Mouse (Mus musculus) limb, embryonic 13.5 days (tissue): ENCODE results near the gene Rxfp4. TPM values are rescaled to one million over a fixed set of nuclear protein-coding genes. Genes with fewer than 3 reads are reported as not detected.

Experiments
- ATAC-seq: fragments of 200-750 bp; cut with Nextera tagmentation; 2 replicates; pipeline ENCODE4 v1.8.0; 2017; ENCODE audit warnings: low read depth, moderate number of reproducible peaks, moderate TSS enrichment; ENCODE audit not compliant: low FRiP score
- H3K27ac ChIP-seq: fragments of 300-500 bp; sonication (generic); 2 replicates; pipeline ENCODE4 v1.5.1; 2015; ENCODE audit warnings: inconsistent platforms, mild to moderate bottlenecking, moderate library complexity
- H3K27me3 ChIP-seq: fragments of 300-500 bp; sonication (generic); 2 replicates; pipeline ENCODE4 v1.6.1; 2015; ENCODE audit warnings: mild to moderate bottlenecking, inconsistent platforms
- H3K36me3 ChIP-seq: fragments of 300-500 bp; sonication (generic); 2 replicates; pipeline ENCODE4 v1.6.1; 2015; ENCODE audit warnings: inconsistent platforms, mild to moderate bottlenecking, moderate library complexity
- H3K4me1 ChIP-seq: fragments of 300-500 bp; sonication (generic); 2 replicates; pipeline ENCODE4 v1.6.1; 2015; ENCODE audit warnings: inconsistent platforms
- H3K4me2 ChIP-seq: fragments of 300-500 bp; sonication (generic); replicated peaks from 2 replicates; pipeline ENCODE4 v1.6.1; 2015; ENCODE audit warnings: inconsistent platforms, mild to moderate bottlenecking, moderate library complexity
- H3K4me3 ChIP-seq: fragments of 300-500 bp; sonication (generic); 2 replicates; pipeline ENCODE4 v1.5.1; 2015; ENCODE audit warnings: moderate library complexity, mild to moderate bottlenecking, inconsistent platforms
- H3K9ac ChIP-seq: fragments of 300-500 bp; sonication (generic); 2 replicates; pipeline ENCODE4 v1.6.1; 2015; ENCODE audit warnings: mild to moderate bottlenecking, inconsistent platforms
- H3K9me3 ChIP-seq: fragments of 300-500 bp; sonication (generic); 2 replicates; pipeline ENCODE4 v1.6.1; 2016; ENCODE audit warnings: inconsistent platforms
- WGBS: fragments of 180-500 bp; shearing (Covaris S2); methylation state at CpG from one replicate; pipeline ENCODE4 v1.1.7; 2015; 5-methylcytosine and 5-hydroxymethylcytosine counted together
- polyA plus RNA-seq: library from polyadenylated mRNA; unstranded; fragments of >200 nt; fragmentation: Nextera tagmentation; extraction: Ambion mirVana; gene quantifications from 2 replicates; pipeline ENCODE4 v1.2.1, GENCODE M21; 2015

The Rxfp4 gene
- polyA plus RNA-seq, 1 experiment from 2014 or later: not detected

DNA sequence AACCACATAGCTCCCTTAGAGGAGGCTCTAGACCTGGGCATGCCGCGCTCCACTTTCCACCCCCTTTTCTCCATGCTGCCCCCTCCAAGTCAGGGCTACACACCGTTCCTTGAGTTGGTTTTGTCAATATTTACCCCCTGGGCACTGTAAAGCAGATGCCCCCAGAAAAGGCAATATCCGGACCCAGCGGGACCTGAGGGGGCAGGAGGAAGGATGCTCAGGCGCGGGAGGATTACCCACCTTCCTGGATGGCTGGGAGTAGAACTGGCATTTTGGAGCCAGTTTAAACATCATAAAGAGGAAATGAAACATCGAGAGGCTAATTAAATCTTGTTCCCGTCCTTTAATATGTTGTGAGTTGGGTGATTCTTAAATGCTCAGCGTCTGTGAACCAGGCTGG is 3.8 kb downstream of the Rxfp4 start:
- no peak for ATAC-seq
- H3K9me3 ChIP-seq: no peaks in the 10 kb centered on the region
- H3K36me3 ChIP-seq: peaks cover 46% of the 10 kb centered on the region
- no peaks in the 10 kb centered on the region for H3K27me3 ChIP-seq
- H3K9ac ChIP-seq: no peak overlapping the region
- H3K4me3 ChIP-seq: no peak overlapping the region
- 69% methylated on average over 10 of the region's 10 CpGs for WGBS
- 0 out of 2 replicates have a peak, but pooled peaks cover 3% of the 10 kb centered on the region for H3K4me1 ChIP-seq
- H3K4me2 ChIP-seq: no peak overlapping the region
- no peak overlapping the region for H3K27ac ChIP-seq

DNA sequence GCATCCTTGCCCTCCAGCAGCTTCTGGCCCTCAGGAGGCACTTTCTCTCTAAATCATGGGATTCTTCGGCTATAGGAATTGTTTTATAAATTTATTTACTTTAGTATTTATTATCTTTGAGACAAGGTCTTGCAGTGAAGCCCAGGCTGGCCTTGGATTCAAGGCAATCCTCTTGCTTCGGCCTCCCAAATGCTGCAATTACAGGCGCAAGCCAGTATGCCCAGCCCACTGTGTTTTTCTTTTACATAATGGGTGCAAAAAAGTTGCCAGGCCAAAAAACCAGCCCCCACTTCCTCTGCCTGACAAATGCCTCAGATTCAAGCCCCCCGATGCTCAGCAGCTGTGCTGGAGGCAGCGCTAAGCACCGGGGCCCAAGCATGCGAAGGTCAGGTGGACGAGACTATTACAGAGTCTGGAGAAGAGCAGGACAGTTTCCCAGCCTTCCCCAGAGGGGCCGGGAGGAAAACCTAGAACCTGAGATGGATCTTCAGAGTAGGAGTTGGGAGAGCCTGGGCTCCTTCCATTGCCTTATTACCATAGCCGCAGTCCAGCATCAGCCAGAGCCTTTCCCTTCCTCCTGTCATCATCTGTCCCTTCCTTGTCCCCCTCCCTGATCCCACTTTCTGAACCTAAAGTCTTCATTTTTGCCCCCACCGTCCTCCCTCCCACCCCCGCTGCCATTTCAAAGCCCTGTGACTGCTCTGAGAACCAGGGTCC is 4.3 kb downstream of the Rxfp4 start:
- Histone ChIP-seq H3K9ac (no peak overlapping the region), H3K27ac (no peak overlapping the region), H3K4me1 (0 out of 2 replicates have a peak, but pooled peaks cover 3% of the 10 kb centered on the region), H3K9me3 (no peaks in the 10 kb centered on the region), H3K27me3 (no peaks in the 10 kb centered on the region), H3K4me2 (no peak overlapping the region), H3K4me3 (no peak overlapping the region), H3K36me3 (peaks cover 52% of the 10 kb centered on the region)
- 81% methylated on average over 12 of the region's 12 CpGs for WGBS
- no peak for ATAC-seq

DNA sequence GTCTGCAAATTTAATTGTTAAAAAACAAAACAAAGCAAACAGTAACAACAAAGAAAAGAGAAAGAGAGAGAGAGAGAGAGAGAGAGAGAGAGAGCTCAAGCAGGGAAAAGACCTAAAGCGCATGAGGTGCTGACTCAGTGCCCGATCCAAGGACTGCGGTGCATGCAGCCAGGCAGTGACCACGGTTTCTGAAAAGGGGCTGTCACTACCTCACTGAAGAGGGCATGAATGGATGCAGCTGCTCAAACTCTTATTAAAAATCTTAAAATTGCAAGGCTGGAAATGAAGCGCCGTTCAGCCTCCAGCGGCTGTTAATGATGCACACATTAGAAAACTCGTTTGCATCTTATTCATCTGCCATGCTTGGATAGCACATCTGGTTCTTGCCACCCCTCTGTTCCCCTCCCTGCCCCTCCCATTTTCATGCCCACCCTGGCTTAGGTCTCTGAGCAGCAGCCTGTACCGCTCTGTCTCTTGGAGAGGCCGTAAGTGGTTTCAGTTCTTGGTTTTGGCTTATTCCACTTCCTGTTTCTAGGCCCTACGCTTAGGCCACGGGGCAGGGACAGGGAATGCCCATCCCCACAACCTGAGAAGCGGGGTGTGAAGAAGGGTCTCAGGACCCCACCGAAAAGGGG is 5.0 kb downstream of the Rxfp4 start:
- 91% methylated on average over 14 of the region's 14 CpGs for WGBS
- H3K4me3 ChIP-seq: no peak overlapping the region
- no peak overlapping the region for H3K4me2 ChIP-seq
- no peak overlapping the region for H3K9ac ChIP-seq
- H3K27ac ChIP-seq: no peak overlapping the region
- H3K4me1 ChIP-seq: 0 out of 2 replicates have a peak, but pooled peaks cover 3% of the 10 kb centered on the region
- no peaks in the 10 kb centered on the region for H3K9me3 ChIP-seq
- no peak for ATAC-seq
- H3K27me3 ChIP-seq: no peaks in the 10 kb centered on the region
- peaks cover 59% of the 10 kb centered on the region for H3K36me3 ChIP-seq

DNA sequence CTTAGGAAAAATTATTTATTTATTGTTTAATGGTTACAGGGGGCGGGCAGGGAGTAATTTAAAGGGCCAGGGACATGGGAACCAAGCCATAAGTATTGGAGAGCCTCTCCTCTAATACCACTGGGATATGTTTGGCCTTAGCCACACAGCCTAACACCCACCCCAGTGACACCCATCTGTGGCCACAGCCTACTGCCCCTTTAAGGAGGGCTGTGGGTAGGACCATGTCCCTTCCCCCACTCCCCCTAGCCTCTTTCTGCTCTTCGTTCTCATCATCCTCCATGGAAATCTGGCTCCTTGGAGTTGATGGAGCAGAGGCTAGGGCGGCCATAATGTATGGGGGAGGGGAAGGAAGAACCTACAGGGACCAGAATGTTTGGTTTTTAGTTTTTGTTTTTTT is 5.9 kb downstream of the Rxfp4 start:
- WGBS: 85% methylated on average over 3 of the region's 3 CpGs
- no peaks in the 10 kb centered on the region for H3K9me3 ChIP-seq

DNA sequence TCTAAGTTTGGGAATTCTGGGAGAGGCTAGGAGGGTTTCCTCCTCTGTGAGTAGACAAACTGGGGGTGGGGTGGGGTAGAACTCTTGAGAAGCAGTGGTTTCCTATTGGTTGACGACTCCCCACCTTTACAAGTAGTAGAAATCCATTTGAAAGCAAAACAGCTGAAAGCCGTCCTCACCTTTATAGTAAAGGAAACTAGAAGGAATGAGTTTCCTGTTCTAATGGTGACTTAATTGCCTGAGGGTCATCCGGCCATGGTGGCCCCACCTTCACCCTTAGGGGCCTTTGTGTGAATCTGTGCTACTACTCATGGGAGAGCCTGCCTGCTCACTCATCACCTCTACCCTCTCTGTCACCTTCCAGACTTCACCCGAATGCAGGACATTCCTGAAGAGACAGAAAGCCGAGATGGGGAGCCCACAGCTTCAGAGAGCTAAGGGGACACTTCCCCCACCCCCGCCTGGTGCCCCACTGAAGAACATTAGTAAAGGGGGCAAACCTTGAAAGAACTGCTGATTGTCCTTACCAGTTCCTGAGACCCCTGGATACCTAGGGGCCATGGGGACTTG is 6.4 kb downstream of the Rxfp4 start:
- H3K36me3 ChIP-seq: peaks cover 73% of the 10 kb centered on the region
- 74% methylated on average over 6 of the region's 6 CpGs for WGBS
- H3K27ac ChIP-seq: no peak overlapping the region

More for the DNA sequence above, 5.9 kb downstream of the Rxfp4 start:
- Histone ChIP-seq H3K27ac (no peak overlapping the region), H3K4me2 (no peak overlapping the region), H3K4me1 (0 out of 2 replicates have a peak, but pooled peaks cover 3% of the 10 kb centered on the region), H3K4me3 (no peak overlapping the region), H3K9ac (no peak overlapping the region), H3K27me3 (no peaks in the 10 kb centered on the region), H3K36me3 (peaks cover 67% of the 10 kb centered on the region)
- no peak for ATAC-seq

DNA sequence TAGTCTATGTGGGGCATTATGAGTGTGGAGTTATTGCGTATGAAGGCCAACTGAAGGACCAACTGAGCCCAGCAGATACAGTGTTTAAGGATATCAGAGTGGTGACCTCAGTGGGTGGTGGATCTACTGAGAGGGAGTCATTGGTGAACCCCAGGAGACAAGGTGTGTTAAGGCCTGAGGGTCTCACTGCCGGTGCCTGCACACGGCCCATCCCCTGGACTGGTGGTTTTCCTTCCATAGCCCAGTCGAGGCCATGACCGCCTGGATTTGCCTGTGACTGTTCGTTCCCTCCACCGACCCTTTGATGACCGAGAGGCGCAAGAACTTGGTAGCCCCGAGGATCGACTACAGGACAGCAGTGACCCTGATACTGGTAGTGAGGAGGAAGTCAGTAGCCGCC is 7.0 kb downstream of the Rxfp4 start:
- whole genome bisulfite sequencing: 87% methylated on average over 12 of the region's 12 CpGs
- no peak for ATAC-seq
- no peaks in the 10 kb centered on the region for H3K9me3 ChIP-seq
- H3K27ac ChIP-seq: no peak overlapping the region
- H3K27me3 ChIP-seq: no peaks in the 10 kb centered on the region
- H3K36me3 ChIP-seq: peaks cover 77% of the 10 kb centered on the region
- no peak overlapping the region for H3K4me2 ChIP-seq
- H3K4me3 ChIP-seq: no peak overlapping the region
- H3K9ac ChIP-seq: no peak overlapping the region
- no peaks in the 10 kb centered on the region for H3K4me1 ChIP-seq

More for the DNA sequence above, 6.4 kb downstream of the Rxfp4 start:
- Histone ChIP-seq H3K27me3 (no peaks in the 10 kb centered on the region), H3K4me1 (no peaks in the 10 kb centered on the region), H3K9me3 (no peaks in the 10 kb centered on the region), H3K9ac (no peak overlapping the region), H3K4me2 (no peak overlapping the region), H3K4me3 (no peak overlapping the region)
- no peak for ATAC-seq

DNA sequence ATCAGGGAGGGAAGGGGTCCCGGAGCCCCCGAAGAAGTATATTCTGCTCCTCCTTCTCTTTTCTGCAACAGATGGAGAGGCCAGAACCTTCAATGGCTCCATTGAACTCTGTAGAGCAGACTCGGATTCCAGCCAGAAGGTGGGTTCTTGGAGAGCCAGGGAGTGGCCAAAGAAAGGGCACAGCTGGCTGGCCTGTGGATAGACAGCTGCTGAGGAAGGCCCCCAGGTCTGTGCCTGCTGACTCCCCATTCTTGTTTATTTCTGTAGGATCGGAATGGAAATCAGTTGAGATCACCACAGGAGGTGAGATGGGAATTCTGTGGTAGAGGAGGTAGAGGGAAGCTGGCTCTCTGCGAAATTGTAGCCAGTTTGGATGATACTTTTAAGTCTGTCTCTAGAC is 9.9 kb downstream of the Rxfp4 start:
- peaks cover 98% of the 10 kb centered on the region for H3K36me3 ChIP-seq
- H3K27ac ChIP-seq: no peak overlapping the region
- no peak overlapping the region for H3K4me3 ChIP-seq
- no peak overlapping the region for H3K9ac ChIP-seq
- no peak for ATAC-seq
- WGBS: 89% methylated on average over 5 of the region's 5 CpGs
- no peaks in the 10 kb centered on the region for H3K27me3 ChIP-seq
- no peaks in the 10 kb centered on the region for H3K4me1 ChIP-seq
- no peak overlapping the region for H3K4me2 ChIP-seq
- no peaks in the 10 kb centered on the region for H3K9me3 ChIP-seq

DNA sequence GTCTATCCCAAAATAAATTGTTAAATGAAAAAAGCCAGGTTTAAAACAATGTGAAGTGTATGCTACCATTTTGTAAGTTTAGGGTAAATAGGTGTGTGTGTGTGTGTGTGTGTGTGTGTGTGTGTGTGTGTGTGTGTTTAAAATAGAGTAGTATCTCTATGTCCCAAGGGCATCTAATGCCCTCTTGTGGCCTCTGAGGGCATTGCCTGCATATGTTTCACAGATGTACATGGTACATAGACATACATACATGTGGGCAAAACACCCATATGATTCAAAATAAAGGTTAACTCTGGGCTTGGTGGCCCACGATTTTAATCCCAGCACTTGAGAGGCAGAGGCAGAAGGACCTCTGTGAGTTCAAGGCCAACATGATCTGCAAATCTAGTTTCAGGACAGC is 12.3 kb downstream of the Rxfp4 start:
- H3K9ac ChIP-seq: no peak overlapping the region
- no peaks in the 10 kb centered on the region for H3K27me3 ChIP-seq
- H3K27ac ChIP-seq: no peak overlapping the region
- 86% methylated on average over 1 of the region's 1 CpGs for WGBS
- H3K36me3 ChIP-seq: peaks cover 96% of the 10 kb centered on the region
- no peak overlapping the region for H3K4me3 ChIP-seq
- H3K4me2 ChIP-seq: no peak overlapping the region
- no peaks in the 10 kb centered on the region for H3K9me3 ChIP-seq
- H3K4me1 ChIP-seq: no peaks in the 10 kb centered on the region
- ATAC-seq: no peak

DNA sequence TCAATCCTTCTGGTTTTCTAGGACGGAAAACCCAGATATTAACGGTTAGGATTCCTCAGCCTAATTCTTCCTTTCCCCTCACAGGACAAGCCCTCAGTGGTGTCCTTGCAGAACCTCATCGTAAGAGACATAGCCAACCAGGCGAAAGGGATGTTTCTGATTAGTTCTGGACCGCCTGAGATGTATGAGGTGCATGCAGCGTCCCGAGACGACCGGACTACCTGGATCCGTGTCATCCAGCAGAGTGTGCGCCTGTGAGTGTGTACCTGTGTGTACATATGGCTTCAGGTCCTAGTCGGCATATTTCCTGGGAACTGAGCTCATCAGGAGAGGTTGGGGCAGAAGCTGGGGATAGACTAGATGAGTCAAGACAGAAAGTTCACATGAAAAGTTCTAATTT is 13.7 kb downstream of the Rxfp4 start:
- 94% methylated on average over 12 of the region's 12 CpGs for WGBS
- peaks cover 97% of the 10 kb centered on the region for H3K36me3 ChIP-seq
- no peaks in the 10 kb centered on the region for H3K4me1 ChIP-seq
- H3K27ac ChIP-seq: no peak overlapping the region
- H3K9ac ChIP-seq: no peak overlapping the region
- H3K4me3 ChIP-seq: no peak overlapping the region
- no peaks in the 10 kb centered on the region for H3K9me3 ChIP-seq
- no peak for ATAC-seq
- no peak overlapping the region for H3K4me2 ChIP-seq
- no peaks in the 10 kb centered on the region for H3K27me3 ChIP-seq

DNA sequence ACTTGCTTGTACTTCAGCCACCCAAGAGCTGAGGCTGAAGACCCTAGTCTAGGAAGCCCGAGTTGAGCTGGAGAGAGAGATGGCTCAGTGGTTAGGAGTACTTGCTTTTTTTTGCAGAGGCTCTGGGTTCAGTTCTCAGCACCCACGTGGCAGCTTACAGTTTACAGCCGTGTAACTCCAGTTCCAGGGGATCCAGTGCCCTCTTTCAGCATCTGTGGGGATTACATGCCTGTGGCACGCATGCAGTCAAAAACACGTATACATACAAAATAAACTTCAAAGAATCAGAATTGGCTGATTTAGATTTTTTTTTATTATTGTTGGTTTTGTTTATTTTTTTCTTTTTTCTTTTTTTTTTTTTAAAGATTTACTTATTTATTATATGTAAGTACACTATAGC is 15.8 kb downstream of the Rxfp4 start:
- no peaks in the 10 kb centered on the region for H3K9me3 ChIP-seq
- H3K36me3 ChIP-seq: peaks cover 97% of the 10 kb centered on the region
- no peak for ATAC-seq
- H3K27ac ChIP-seq: no peak overlapping the region
- no peak overlapping the region for H3K4me3 ChIP-seq
- WGBS: 93% methylated on average over 5 of the region's 5 CpGs
- no peaks in the 10 kb centered on the region for H3K4me1 ChIP-seq
- no peak overlapping the region for H3K9ac ChIP-seq
- H3K4me2 ChIP-seq: no peak overlapping the region
- H3K27me3 ChIP-seq: no peaks in the 10 kb centered on the region

DNA sequence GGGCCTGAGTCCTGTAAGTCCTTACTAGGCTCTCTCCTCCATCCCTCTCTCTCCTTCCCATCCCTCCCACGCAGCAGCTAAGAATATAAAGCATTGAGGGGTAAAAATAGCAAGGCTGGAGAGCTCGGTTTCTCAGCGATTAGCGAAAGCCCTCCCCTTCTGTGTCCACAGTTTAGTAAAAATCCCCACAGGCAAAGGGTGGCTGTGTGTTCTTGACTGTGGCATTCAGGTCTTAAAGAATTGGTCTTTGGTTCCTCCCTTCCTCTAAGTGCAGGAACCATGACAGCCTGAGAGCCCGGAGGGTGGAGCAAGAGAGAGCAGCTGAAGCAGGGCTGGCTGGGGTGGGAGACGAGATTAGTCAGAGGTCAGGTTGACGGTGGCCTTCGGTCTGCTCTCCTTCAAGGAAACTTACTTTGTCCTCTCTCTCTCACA is 16.4 kb downstream of the Rxfp4 start:
- no peaks in the 10 kb centered on the region for H3K27me3 ChIP-seq
- no peak overlapping the region for H3K4me3 ChIP-seq
- no peaks in the 10 kb centered on the region for H3K9me3 ChIP-seq
- ATAC-seq: no peak
- WGBS: 92% methylated on average over 8 of the region's 8 CpGs
- H3K36me3 ChIP-seq: peaks cover 97% of the 10 kb centered on the region
- no peak overlapping the region for H3K9ac ChIP-seq
- 0 out of 2 replicates have a peak, but pooled peaks cover under 1% of the 10 kb centered on the region for H3K4me1 ChIP-seq
- no peak overlapping the region for H3K27ac ChIP-seq
- H3K4me2 ChIP-seq: no peak overlapping the region

DNA sequence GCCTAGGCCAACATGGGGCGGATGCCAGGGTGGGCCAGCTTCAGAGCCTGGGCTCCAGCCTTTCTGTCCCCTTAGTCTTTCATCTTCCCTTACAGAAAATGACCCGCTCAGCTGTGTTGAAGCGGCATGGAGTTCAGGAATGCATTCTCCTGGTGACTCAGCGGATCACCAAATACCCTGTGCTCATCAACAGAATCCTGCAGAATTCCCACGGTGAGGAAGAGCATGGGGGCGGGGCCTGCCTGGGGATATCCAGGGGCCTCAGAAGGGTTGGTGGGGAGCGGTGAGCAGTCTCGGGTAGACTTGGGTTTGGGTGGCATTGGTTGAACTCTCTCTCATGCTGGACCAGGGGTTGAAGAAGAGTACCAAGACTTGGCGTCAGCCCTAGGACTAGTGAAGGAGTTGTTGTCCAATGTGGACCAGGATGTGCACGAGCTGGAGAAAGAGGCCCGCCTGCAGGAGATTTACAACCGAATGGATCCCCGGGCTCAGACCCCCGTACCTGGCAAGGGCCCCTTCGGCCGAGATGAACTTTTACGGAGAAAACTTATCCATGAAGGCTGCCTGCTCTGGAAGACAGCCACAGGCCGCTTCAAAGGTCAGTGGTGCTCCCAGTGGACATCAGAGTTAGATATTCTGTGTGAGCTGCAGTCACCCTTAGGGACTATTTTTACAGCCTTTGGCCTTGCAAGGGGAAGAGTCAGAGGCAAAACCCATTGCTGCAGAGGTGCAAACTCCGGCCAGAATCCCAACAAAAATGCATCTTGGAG is 17.3 kb downstream of the Rxfp4 start:
- no peak overlapping the region for H3K4me2 ChIP-seq
- no peak for ATAC-seq

More for the DNA sequence above, 17.3 kb downstream of the Rxfp4 start:
- H3K36me3 ChIP-seq: peaks cover 98% of the 10 kb centered on the region
- H3K9me3 ChIP-seq: no peaks in the 10 kb centered on the region
- no peak overlapping the region for H3K4me3 ChIP-seq
- H3K9ac ChIP-seq: no peak overlapping the region
- 0 out of 2 replicates have a peak, but pooled peaks cover 3% of the 10 kb centered on the region for H3K4me1 ChIP-seq
- H3K27ac ChIP-seq: no peak overlapping the region
- H3K27me3 ChIP-seq: no peaks in the 10 kb centered on the region
- WGBS: 91% methylated on average over 19 of the region's 19 CpGs
